Mouse (Mus musculus) myocyte (in vitro differentiated cells): Measurements from ENCODE around the gene Fyn. TPM values are rescaled to one million over a fixed set of nuclear protein-coding genes. Genes with fewer than 3 reads are reported as not detected.

Experiments used
- H3K27me3 ChIP-seq: one replicate; pipeline ENCODE4 v1.6.1; 2011; ENCODE audit not compliant: control insufficient read depth, insufficient read depth, insufficient read length
- H3K36me3 ChIP-seq: one replicate; pipeline ENCODE4 v1.6.1; 2011; ENCODE audit not compliant: control insufficient read depth, insufficient read depth
- H3K4me2 ChIP-seq: one replicate; pipeline ENCODE4 v1.6.1; 2011; ENCODE audit warnings: low read depth, control low read depth
- H3K4me3 ChIP-seq: one replicate; pipeline ENCODE4 v1.5.1; 2011; ENCODE audit warnings: mild to moderate bottlenecking, control low read depth, moderate library complexity
- H3K79me2 ChIP-seq: one replicate; pipeline ENCODE4 v1.6.1; 2011; ENCODE audit not compliant: control insufficient read depth, insufficient read depth
- H3ac ChIP-seq: one replicate; pipeline ENCODE4 v1.6.1; 2011; ENCODE audit not compliant: control insufficient read depth, insufficient read length
- CEBPB ChIP-seq: IDR thresholded peaks from 2 replicates; pipeline ENCODE4 v1.6.1; 2011; ENCODE audit warnings: mild to moderate bottlenecking, moderate library complexity; ENCODE audit not compliant: poor library complexity, insufficient read depth, severe bottlenecking
- E2F4 ChIP-seq: IDR thresholded peaks from one replicate; pipeline ENCODE4 v1.6.1; 2011; ENCODE audit warnings: mild to moderate bottlenecking, control low read depth, moderate library complexity; ENCODE audit not compliant: insufficient read depth
- MAX ChIP-seq: IDR thresholded peaks from one replicate; pipeline ENCODE4 v1.6.1; 2011; ENCODE audit warnings: low read depth, mild to moderate bottlenecking, control low read depth
- MYOD1 ChIP-seq, 3 experiments: IDR thresholded peaks; one replicate each; pipeline ENCODE4 v1.6.1; 2011; ENCODE audit warnings: control low read depth in 2 of 3, low read depth in 2 of 3, mild to moderate bottlenecking in 2 of 3, moderate library complexity in 1 of 3; ENCODE audit not compliant: insufficient read length in 2 of 3, control insufficient read depth in 1 of 3
- MYOG ChIP-seq, 3 experiments: IDR thresholded peaks; one replicate each; pipeline ENCODE4 v1.6.1; 2011; ENCODE audit warnings: control low read depth in 2 of 3, low read depth in 2 of 3, mild to moderate bottlenecking in 2 of 3; ENCODE audit not compliant: insufficient read length in 2 of 3, control insufficient read depth in 1 of 3, insufficient read depth in 1 of 3
- POLR2A ChIP-seq: IDR thresholded peaks from one replicate; pipeline ENCODE4 v1.6.1; 2011; ENCODE audit warnings: low read depth, mild to moderate bottlenecking, control low read depth, moderate library complexity; ENCODE audit not compliant: insufficient read length
- POLR2AphosphoS2 ChIP-seq: IDR thresholded peaks from one replicate; pipeline ENCODE4 v1.6.1; 2011; ENCODE audit warnings: low read depth, control low read depth; ENCODE audit not compliant: insufficient read length
- REST ChIP-seq: IDR thresholded peaks from one replicate; pipeline ENCODE4 v1.6.1; 2011; ENCODE audit warnings: mild to moderate bottlenecking, control low read depth, moderate library complexity; ENCODE audit not compliant: insufficient read depth, insufficient read length
- SRF ChIP-seq: IDR thresholded peaks from one replicate; pipeline ENCODE4 v1.6.1; 2011; ENCODE audit warnings: low read depth; ENCODE audit not compliant: control insufficient read depth, insufficient read length
- TCF12 ChIP-seq: IDR thresholded peaks from one replicate; pipeline ENCODE4 v1.6.1; 2011; ENCODE audit warnings: mild to moderate bottlenecking, control low read depth; ENCODE audit not compliant: poor library complexity, insufficient read depth, severe bottlenecking
- TCF3 ChIP-seq: IDR thresholded peaks from one replicate; pipeline ENCODE4 v1.6.1; 2011; ENCODE audit warnings: low read depth, control low read depth; ENCODE audit not compliant: insufficient read length
- USF1 ChIP-seq: IDR thresholded peaks from one replicate; pipeline ENCODE4 v1.6.1; 2011; ENCODE audit warnings: low read depth, mild to moderate bottlenecking, control low read depth, moderate library complexity
- polyA plus RNA-seq: library from polyadenylated mRNA; unstranded; fragments of >200 nt; fragmentation: generic; extraction: Trizol; gene quantifications from one replicate; pipeline ENCODE4 v1.2.1, GENCODE M21; 2012; ENCODE audit warnings: missing spikeins

Fyn gene
- polyA plus RNA-seq, 1 experiment, result 148 TPM

DNA sequence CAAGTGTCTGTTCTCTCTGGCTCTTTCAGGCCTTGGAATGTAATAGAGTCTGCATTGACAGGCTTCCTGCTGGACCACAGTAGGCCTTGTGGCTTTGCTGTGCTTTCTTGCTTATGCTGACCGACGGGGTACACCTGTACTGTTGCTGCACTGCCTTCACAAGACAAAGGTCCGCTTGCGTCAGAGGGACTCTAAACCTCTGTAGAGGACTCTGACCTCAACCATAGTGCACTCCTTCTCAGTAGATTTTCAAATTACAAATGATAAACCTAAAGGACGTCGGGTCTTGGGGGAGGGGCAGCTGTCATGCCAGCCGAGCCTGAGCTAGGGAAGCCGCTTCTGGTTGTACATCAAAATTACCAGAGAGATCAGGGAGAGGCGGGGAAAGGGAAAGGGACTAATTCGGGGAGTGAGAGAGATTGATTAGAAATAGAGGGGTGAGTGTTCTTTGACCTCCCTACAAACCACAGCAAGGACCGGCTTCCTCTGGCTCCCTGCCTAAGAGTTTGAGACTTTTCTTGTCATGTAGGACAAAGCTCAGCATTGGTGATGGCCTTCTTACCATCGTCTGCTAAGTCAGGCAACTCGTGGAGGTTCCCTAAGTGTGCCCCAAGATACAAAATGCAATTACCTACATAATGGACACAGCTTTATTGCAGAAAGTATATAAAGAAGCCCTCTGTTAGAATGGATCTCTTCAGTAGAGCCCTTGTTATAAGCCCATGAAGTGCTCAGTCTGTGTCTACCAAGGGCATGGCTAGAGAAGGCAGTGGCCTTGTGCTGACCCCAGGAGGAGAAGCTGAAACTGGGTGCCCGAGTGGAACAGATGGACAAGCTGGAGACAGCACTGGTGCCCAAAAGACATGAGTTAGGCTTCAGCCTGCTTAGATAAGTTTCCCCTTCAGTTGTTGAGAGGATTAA lies 64.3 kb downstream of the Fyn start:
- H3K79me2 ChIP-seq, result peaks cover 81% of the 10 kb centered on the region
- H3K27me3 ChIP-seq, result no peaks in the 10 kb centered on the region
- no peak overlapping the region for H3K4me3 ChIP-seq
- no peak overlapping the region for H3K4me2 ChIP-seq
- TF ChIP-seq POLR2AphosphoS2 (peak; percentile 9), MYOG (IDR thresholded peaks at IDR 0.05; ENCODE audit: control insufficient read depth in 1 of 3, insufficient read depth in 1 of 3, insufficient read length in 2 of 3, low read depth in 2 of 3) (no peak)
- no peak overlapping the region for H3ac ChIP-seq
- peaks cover 5% of the 10 kb centered on the region for H3K36me3 ChIP-seq

DNA sequence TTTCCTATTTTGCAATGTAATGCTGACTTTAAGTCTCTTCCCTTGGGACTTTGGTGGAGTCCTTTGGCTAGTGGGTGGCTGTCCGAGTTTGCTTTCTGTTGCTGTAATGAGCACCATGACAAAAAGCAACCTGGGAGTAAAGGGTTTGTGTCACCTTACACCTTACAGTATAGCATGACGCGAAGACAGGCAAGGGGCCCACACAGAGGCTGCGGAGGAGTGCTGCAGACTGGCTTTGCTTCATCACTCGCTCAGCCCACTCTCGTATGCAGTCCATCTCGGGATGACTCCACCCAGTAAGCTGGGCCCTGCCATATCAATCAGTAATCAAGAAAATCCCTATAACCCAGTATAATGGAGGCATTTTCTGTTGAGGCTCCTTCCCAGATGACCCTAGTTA lies 65.2 kb downstream of the Fyn start:
- TF ChIP-seq MYOD1 (IDR thresholded peaks at IDR 0.05; ENCODE audit: control insufficient read depth in 1 of 3, insufficient read length in 2 of 3, low read depth in 2 of 3), result no peak
- peak; percentile 20 for TF ChIP-seq POLR2AphosphoS2
- Histone ChIP-seq H3ac (no peak overlapping the region), H3K4me3 (no peak overlapping the region), H3K36me3 (peaks cover 4% of the 10 kb centered on the region), H3K79me2 (peaks cover 80% of the 10 kb centered on the region), H3K4me2 (no peak overlapping the region), H3K27me3 (no peaks in the 10 kb centered on the region)

DNA sequence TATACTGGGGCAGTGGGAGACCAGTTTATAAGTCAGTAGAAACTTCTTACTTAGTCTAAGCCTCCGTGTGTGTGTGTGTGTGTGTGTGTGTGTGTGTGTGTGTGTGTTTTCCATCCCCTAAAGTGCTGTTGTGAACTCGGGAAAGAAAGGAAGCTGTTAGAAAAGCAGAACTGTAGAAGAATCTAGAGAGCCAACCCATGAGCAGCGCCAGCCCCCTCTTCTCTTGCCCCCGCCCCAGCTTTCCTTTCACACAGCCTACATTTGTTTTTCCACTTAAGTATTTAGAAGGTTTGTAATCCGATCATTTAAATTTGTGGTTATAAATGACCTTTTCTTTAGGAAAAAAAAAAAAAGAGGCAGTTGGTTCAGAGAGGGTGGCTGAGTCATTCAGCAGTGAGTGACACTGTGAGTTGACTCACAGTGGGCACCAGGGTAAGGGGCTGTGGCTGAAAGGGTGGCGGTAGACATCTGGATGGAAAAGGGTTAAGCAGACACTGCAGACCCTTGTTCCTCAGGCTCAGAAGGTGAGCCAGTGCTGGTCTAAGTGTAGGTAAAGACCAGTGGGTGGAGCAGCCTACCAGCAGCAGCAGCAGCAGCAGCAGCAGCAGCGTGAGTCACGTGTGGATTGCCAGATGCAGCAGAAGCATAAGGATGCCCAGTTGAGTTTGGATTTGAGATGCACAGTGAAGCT lies 66.2 kb downstream of the Fyn start:
- H3K27me3 ChIP-seq, result no peaks in the 10 kb centered on the region
- TF ChIP-seq E2F4, result no peak
- no peak for TF ChIP-seq MYOD1 (IDR thresholded peaks at IDR 0.05; ENCODE audit: control insufficient read depth in 1 of 3, insufficient read length in 2 of 3, low read depth in 2 of 3)
- TF ChIP-seq USF1, result peak; percentile 67
- TF ChIP-seq POLR2A, result no peak
- TF ChIP-seq MYOG (IDR thresholded peaks at IDR 0.05; ENCODE audit: control insufficient read depth in 1 of 3, insufficient read depth in 1 of 3, insufficient read length in 2 of 3, low read depth in 2 of 3), result no peak
- peaks cover 4% of the 10 kb centered on the region for H3K36me3 ChIP-seq

DNA sequence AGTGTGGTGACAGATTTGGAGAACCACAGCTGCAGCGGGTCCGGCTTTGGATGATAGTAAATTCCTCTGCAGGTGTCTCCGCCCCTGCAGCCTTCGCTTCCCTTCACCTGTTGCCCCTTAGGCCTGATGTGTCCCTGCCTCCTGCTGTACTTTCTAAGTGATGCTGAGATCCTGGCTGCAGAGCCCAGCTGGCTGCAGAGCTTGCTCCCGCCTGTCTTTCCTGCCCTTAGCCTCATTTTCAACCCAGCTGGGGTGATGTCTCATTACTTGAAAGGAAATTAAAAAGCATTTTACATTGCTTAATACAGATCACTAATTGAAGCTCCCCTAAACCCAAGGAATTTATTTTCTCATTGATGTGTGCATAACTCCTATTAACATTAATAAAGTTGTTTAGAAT lies 70.2 kb downstream of the Fyn start:
- no peak for TF ChIP-seq SRF
- no peak for TF ChIP-seq MYOD1 (IDR thresholded peaks at IDR 0.05; ENCODE audit: control insufficient read depth in 1 of 3, insufficient read length in 2 of 3, low read depth in 2 of 3)
- no peak for TF ChIP-seq POLR2AphosphoS2
- no peak for TF ChIP-seq MAX
- no peak for TF ChIP-seq REST
- TF ChIP-seq TCF12, result no peak
- TF ChIP-seq E2F4, result no peak
- TF ChIP-seq TCF3, result no peak
- TF ChIP-seq USF1, result no peak
- no peak for TF ChIP-seq POLR2A
- no peak for TF ChIP-seq CEBPB
- no peak for TF ChIP-seq MYOG (IDR thresholded peaks at IDR 0.05; ENCODE audit: control insufficient read depth in 1 of 3, insufficient read depth in 1 of 3, insufficient read length in 2 of 3, low read depth in 2 of 3)
- H3K36me3 ChIP-seq, result no peaks in the 10 kb centered on the region
- H3ac ChIP-seq, result no peak overlapping the region
- no peak overlapping the region for H3K4me2 ChIP-seq
- H3K4me3 ChIP-seq, result no peak overlapping the region
- H3K27me3 ChIP-seq, result no peaks in the 10 kb centered on the region
- peaks cover 63% of the 10 kb centered on the region for H3K79me2 ChIP-seq

More for the DNA sequence above, 66.2 kb downstream of the Fyn start:
- Histone ChIP-seq H3ac (no peak overlapping the region), H3K79me2 (peaks cover 73% of the 10 kb centered on the region), H3K4me3 (no peak overlapping the region), H3K4me2 (peak overlapping the region; percentile 19)

DNA sequence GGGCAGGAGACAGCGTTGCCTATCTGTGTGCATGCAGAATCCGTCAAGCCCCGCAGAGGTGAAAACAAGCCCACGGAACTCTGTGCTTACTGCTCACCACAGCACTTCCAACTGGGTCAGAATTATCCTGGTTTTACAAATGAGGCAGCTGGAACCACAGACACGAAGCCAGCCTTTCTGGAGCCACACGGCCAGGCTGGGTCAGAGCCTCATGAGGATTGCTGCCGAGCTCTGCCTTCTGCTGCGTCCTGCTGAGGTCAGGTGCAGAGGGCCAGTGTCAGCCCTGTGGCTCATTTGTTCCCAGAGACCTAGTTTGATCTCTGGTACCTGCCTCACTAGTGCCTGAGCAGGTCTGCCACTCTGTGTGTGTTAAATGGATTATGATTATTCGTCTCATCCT lies 71.9 kb downstream of the Fyn start:
- no peak overlapping the region for H3ac ChIP-seq
- H3K27me3 ChIP-seq, result no peaks in the 10 kb centered on the region
- no peak overlapping the region for H3K4me2 ChIP-seq
- H3K79me2 ChIP-seq, result peaks cover 63% of the 10 kb centered on the region
- no peaks in the 10 kb centered on the region for H3K36me3 ChIP-seq
- no peak overlapping the region for H3K4me3 ChIP-seq
- TF ChIP-seq E2F4 (no peak), TCF3 (no peak), POLR2AphosphoS2 (no peak), SRF (no peak), TCF12 (no peak), MYOD1 (IDR thresholded peaks at IDR 0.05; ENCODE audit: control insufficient read depth in 1 of 3, insufficient read length in 2 of 3, low read depth in 2 of 3) (no peak), REST (no peak), POLR2A (no peak), CEBPB (no peak), MAX (no peak), USF1 (no peak), MYOG (IDR thresholded peaks at IDR 0.05; ENCODE audit: control insufficient read depth in 1 of 3, insufficient read depth in 1 of 3, insufficient read length in 2 of 3, low read depth in 2 of 3) (no peak)
